Mouse (Mus musculus) olfactory bulb, adult 2 months (tissue): ENCODE measurements around the gene Lsm2.

Source experiments
- CTCF ChIP-seq: fragments of 200-500 bp; IDR thresholded peaks from 2 replicates; pipeline ENCODE4 v1.5.1; 2012; ENCODE audit warnings: low read depth, mild to moderate bottlenecking, low read length, moderate library complexity; ENCODE audit not compliant: insufficient read depth
- POLR2A ChIP-seq: fragments of 200-500 bp; IDR thresholded peaks from 2 replicates; pipeline ENCODE4 v1.6.1; 2012; ENCODE audit warnings: mild to moderate bottlenecking, low read depth, low read length, moderate library complexity; ENCODE audit not compliant: insufficient read depth

DNA sequence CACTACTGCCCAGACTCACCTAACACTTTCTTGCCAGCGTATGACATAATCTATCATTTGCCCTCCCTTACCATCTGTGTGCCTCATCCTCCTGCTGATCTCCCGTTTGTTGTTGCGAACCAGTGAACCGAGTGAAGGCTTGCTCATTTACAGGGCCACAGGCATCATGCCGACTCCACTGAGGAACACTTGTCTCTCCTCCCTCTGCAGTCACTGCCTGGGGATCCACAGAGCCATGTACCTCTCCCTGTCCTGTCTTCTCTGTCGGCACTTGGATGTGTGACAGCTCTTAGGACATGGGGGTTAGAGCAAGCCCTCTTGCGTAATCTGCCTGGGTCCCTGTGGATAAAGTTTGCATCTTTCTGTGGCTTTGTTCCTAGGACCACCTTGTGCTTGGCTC, 27.9 kb downstream of the Lsm2 start:
- TF ChIP-seq POLR2A = no peak
- TF ChIP-seq CTCF = no peak
